Mouse (Mus musculus): ENCODE results near the gene Ephb2. TPM values are rescaled to one million over a fixed set of nuclear protein-coding genes. Genes with fewer than 3 reads are reported as not detected.

The Ephb2 gene
- polyA plus RNA-seq, 1 experiment from 2014 or later, result 0.36 TPM

- no peak; the same call in 1 of the 2 replicates for ATAC-seq (ENCODE audit: low read depth)
- peaks cover 87% of the 10 kb centered on the region for H3K27me3 ChIP-seq
Observed at GRCm38 (mm10) chr4:136836387-136836931, 671 bp upstream of the Ephb2 start.

GRCm38 (mm10) chr4:136834815-136835620 lies 770 bp downstream of the Ephb2 start:
- Histone ChIP-seq H3K27me3 (peaks cover 97% of the 10 kb centered on the region), H3K36me3 (no peaks in the 10 kb centered on the region), H3K9me3 (replicated peaks) (no peaks in the 10 kb centered on the region), H3K27ac (no peak overlapping the region), H3K4me2 (peak overlapping the region; percentile 73), H3K9ac (peak overlapping the region; percentile 43; the same call in 1 of the 2 replicates), H3K4me3 (replicated peaks) (peak overlapping the region; percentile 60), H3K4me1 (replicated peaks) (peaks cover 13% of the 10 kb centered on the region)
- DNase-seq, result no peak
- ATAC-seq (ENCODE audit: low read depth), result no peak
- WGBS (ENCODE audit: insufficient replicate concordance), result 3% methylated on average over 76 of the region's 76 CpGs

More at GRCm38 (mm10) chr4:136836387-136836931, 671 bp upstream of the Ephb2 start:
- WGBS (ENCODE audit: insufficient replicate concordance), result 4% methylated on average over 27 of the region's 27 CpGs
- H3K9ac ChIP-seq, result peak overlapping the region; percentile 43; the same call in 1 of the 2 replicates
- H3K4me1 ChIP-seq (replicated peaks), result peaks cover 14% of the 10 kb centered on the region
- H3K4me3 ChIP-seq (replicated peaks), result peak overlapping the region; percentile 60
- no peak for DNase-seq
- peak overlapping the region; percentile 73 for H3K4me2 ChIP-seq
- H3K9me3 ChIP-seq (replicated peaks), result no peaks in the 10 kb centered on the region
- H3K27ac ChIP-seq, result no peak overlapping the region
- H3K36me3 ChIP-seq, result no peaks in the 10 kb centered on the region

- Histone ChIP-seq H3K27ac (no peak overlapping the region), H3K9me3 (replicated peaks) (no peaks in the 10 kb centered on the region), H3K4me1 (replicated peaks) (peaks cover 13% of the 10 kb centered on the region), H3K4me3 (replicated peaks) (no peak overlapping the region), H3K4me2 (peak overlapping the region; percentile 73; the same call in 1 of the 2 replicates), H3K36me3 (no peaks in the 10 kb centered on the region), H3K9ac (no peak overlapping the region), H3K27me3 (peaks cover 98% of the 10 kb centered on the region)
- DNase-seq (no peak), ATAC-seq (ENCODE audit: low read depth) (no peak)
- WGBS (ENCODE audit: insufficient replicate concordance), result 5% methylated on average over 12 of the region's 12 CpGs
Observed at GRCm38 (mm10) chr4:136834439-136834814, 1.4 kb downstream of the Ephb2 start.

- no peak for ATAC-seq (ENCODE audit: low read depth)
- H3K27ac ChIP-seq, result no peak overlapping the region
- H3K9ac ChIP-seq, result no peak overlapping the region
- no peak for DNase-seq
- H3K4me2 ChIP-seq, result no peak overlapping the region
- H3K27me3 ChIP-seq, result peaks cover 99% of the 10 kb centered on the region
- H3K9me3 ChIP-seq (replicated peaks), result no peaks in the 10 kb centered on the region
- H3K36me3 ChIP-seq, result no peaks in the 10 kb centered on the region
- no peak overlapping the region for H3K4me3 ChIP-seq (replicated peaks)
- 68% methylated on average over 21 of the region's 21 CpGs for WGBS (ENCODE audit: insufficient replicate concordance)
- peaks cover 13% of the 10 kb centered on the region for H3K4me1 ChIP-seq (replicated peaks)
Observed at GRCm38 (mm10) chr4:136833619-136834351, 2.0 kb downstream of the Ephb2 start.

- Histone ChIP-seq H3K4me1 (replicated peaks) (peaks cover 13% of the 10 kb centered on the region), H3K27me3 (peaks cover 93% of the 10 kb centered on the region), H3K27ac (no peak overlapping the region), H3K4me3 (replicated peaks) (no peak overlapping the region), H3K36me3 (no peaks in the 10 kb centered on the region), H3K9me3 (replicated peaks) (no peaks in the 10 kb centered on the region), H3K9ac (no peak overlapping the region), H3K4me2 (no peak overlapping the region)
- no peak for DNase-seq
- ATAC-seq (ENCODE audit: low read depth), result no peak
- WGBS (ENCODE audit: insufficient replicate concordance), result 42% methylated on average over 16 of the region's 16 CpGs
Observed at GRCm38 (mm10) chr4:136832559-136833232, 3.1 kb downstream of the Ephb2 start.

- no peaks in the 10 kb centered on the region for H3K9me3 ChIP-seq (replicated peaks)
- H3K4me3 ChIP-seq (replicated peaks), result no peak overlapping the region
- peaks cover 5% of the 10 kb centered on the region for H3K4me1 ChIP-seq (replicated peaks)
- H3K27ac ChIP-seq, result no peak overlapping the region
- 42% methylated on average over 9 of the region's 9 CpGs for WGBS (ENCODE audit: insufficient replicate concordance)
- ATAC-seq (ENCODE audit: low read depth), result no peak
- no peaks in the 10 kb centered on the region for H3K36me3 ChIP-seq
- H3K27me3 ChIP-seq, result peaks cover 70% of the 10 kb centered on the region
- H3K4me2 ChIP-seq, result no peak overlapping the region
- no peak for DNase-seq
- no peak overlapping the region for H3K9ac ChIP-seq
Observed at GRCm38 (mm10) chr4:136830272-136830823, 5.4 kb downstream of the Ephb2 start.

- no peaks in the 10 kb centered on the region for H3K36me3 ChIP-seq
- no peaks in the 10 kb centered on the region for H3K9me3 ChIP-seq (replicated peaks)
- H3K9ac ChIP-seq, result no peak overlapping the region
- no peaks in the 10 kb centered on the region; the same call in 1 of the 2 replicates for H3K4me1 ChIP-seq (replicated peaks)
- WGBS (ENCODE audit: insufficient replicate concordance), result 18% methylated on average over 9 of the region's 9 CpGs
- no peak overlapping the region for H3K27ac ChIP-seq
- no peak overlapping the region for H3K4me3 ChIP-seq (replicated peaks)
- H3K4me2 ChIP-seq, result no peak overlapping the region
- DNase-seq (no peak), ATAC-seq (ENCODE audit: low read depth) (no peak)
- H3K27me3 ChIP-seq, result peaks cover 65% of the 10 kb centered on the region
Observed at GRCm38 (mm10) chr4:136829837-136830236, 6.0 kb downstream of the Ephb2 start.

GRCm38 (mm10) chr4:136828664-136829569 lies 6.9 kb downstream of the Ephb2 start:
- H3K4me2 ChIP-seq, result no peak overlapping the region
- H3K4me1 ChIP-seq (replicated peaks), result no peaks in the 10 kb centered on the region; the same call in 1 of the 2 replicates
- WGBS (ENCODE audit: insufficient replicate concordance), result 40% methylated on average over 11 of the region's 11 CpGs
- no peaks in the 10 kb centered on the region for H3K36me3 ChIP-seq
- H3K4me3 ChIP-seq (replicated peaks), result no peak overlapping the region
- H3K9ac ChIP-seq, result no peak overlapping the region
- no peaks in the 10 kb centered on the region for H3K9me3 ChIP-seq (replicated peaks)
- no peak for DNase-seq
- no peak overlapping the region for H3K27ac ChIP-seq
- H3K27me3 ChIP-seq, result peaks cover 56% of the 10 kb centered on the region
- ATAC-seq (ENCODE audit: low read depth), result no peak

- no peak for ATAC-seq (ENCODE audit: low read depth)
- H3K36me3 ChIP-seq, result no peaks in the 10 kb centered on the region
- H3K9me3 ChIP-seq (replicated peaks), result no peaks in the 10 kb centered on the region
- no peak for DNase-seq
- H3K27ac ChIP-seq, result no peak overlapping the region
- peaks cover 17% of the 10 kb centered on the region for H3K27me3 ChIP-seq
- no peak overlapping the region for H3K4me2 ChIP-seq
- no peak overlapping the region for H3K4me3 ChIP-seq (replicated peaks)
- 63% methylated on average over 17 of the region's 18 CpGs for WGBS (ENCODE audit: insufficient replicate concordance)
- H3K4me1 ChIP-seq (replicated peaks), result no peaks in the 10 kb centered on the region; the same call in 1 of the 2 replicates
- no peak overlapping the region for H3K9ac ChIP-seq
Observed at GRCm38 (mm10) chr4:136824935-136825552, 10.7 kb downstream of the Ephb2 start.

GRCm38 (mm10) chr4:136820069-136820522 lies 15.7 kb downstream of the Ephb2 start:
- Histone ChIP-seq H3K9me3 (replicated peaks) (no peaks in the 10 kb centered on the region), H3K4me3 (replicated peaks) (no peak overlapping the region), H3K36me3 (no peaks in the 10 kb centered on the region), H3K4me1 (replicated peaks) (no peaks in the 10 kb centered on the region), H3K27me3 (no peaks in the 10 kb centered on the region), H3K27ac (no peak overlapping the region), H3K4me2 (no peak overlapping the region), H3K9ac (no peak overlapping the region)
- DNase-seq, result no peak
- 48% methylated on average over 9 of the region's 10 CpGs for WGBS (ENCODE audit: insufficient replicate concordance)
- ATAC-seq (ENCODE audit: low read depth), result no peak
